Mouse (Mus musculus): ENCODE measurements around the gene Vmn1r50.
"Not testable (repeated sequence)": the region's sequence is repeated elsewhere in the genome, so short reads cannot be mapped to it uniquely, and the experiment has no call there.

Vmn1r50 gene

DNA sequence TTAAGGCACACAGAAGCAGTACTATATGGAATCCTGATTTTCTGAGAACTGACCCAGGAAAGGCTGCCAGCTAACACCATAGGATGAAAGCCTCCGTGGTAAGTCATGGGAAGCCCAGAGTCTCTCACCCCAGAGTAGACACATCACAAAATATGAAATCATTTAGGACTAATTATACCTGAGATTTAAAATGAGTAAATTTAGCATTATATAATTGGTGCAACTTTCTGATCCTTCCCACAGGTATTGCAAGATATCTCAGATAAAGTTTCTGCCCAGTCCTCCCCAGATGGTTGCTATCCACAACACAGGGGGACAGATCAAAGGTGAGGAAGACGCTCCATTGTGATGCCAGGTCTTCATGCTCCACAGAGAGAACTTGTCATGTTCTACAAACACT is at the start of gene Vmn1r50:
Gene Vmn1r50 (plus strand): TSS at position 301 of the 400 bp plus-strand sequence.
- no peak for DNase-seq (ENCODE audit: low spot score)

DNA sequence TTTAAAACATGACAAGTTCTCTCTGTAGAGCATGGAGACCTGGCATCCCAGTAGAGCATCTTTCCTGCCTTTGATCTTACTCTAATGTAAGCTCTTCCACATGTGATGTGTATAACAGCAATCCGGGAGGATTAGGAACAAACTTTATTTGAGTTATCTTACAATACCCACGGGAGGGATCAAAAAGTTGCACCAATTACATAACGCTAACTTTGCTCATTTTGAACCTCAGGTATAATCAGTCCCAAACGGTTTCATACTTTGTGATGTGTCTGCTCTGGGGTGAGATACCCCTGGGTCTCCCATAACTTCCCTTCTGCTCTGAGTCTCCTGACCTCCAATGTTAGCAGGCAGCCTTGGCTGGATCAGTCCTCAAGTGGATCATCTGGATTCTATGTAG is 22.8 kb upstream of the Vmn1r50 start, which contains the start of gene Vmn1r49:
Gene Vmn1r49 (minus strand): TSS at position 101 of the 400 bp plus-strand sequence.
- DNase-seq (ENCODE audit: low spot score): no peak

GRCm38 (mm10) chr6:90100566-90100965 is 664 bp upstream of the Vmn1r50 start:
- DNase-seq (ENCODE audit: low spot score): no peak

DNA sequence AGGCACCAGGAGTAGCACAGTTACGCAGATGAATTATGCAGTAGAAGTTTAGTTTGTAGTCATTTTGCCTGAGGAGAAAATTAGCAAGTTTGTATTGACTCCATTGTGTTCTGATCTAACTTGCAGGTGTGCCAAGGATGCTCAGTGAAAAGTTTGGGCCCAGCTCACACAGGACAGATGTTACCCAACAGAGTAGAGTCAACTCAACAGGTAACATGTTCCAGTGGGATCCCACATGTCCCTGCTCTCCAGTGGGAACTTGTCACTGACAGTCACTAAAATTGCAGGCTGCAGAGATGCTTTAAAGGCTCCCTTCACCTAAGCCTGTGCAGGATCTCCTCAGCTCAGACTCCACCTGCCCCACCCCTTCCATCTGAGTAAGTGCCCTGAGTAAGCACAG is 21.1 kb downstream of the Vmn1r50 start, which contains the start of gene Vmn1r51:
Gene Vmn1r51 (plus strand): TSS at position 301 of the 400 bp plus-strand sequence.
- not testable (repeated sequence) for DNase-seq (ENCODE audit: low spot score)
